Mouse (Mus musculus) lung, postnatal 0 days (tissue): ENCODE measurements around the gene Lhfpl3. TPM values are rescaled to one million over a fixed set of nuclear protein-coding genes. Genes with fewer than 3 reads are reported as not detected.

Source experiments
- ATAC-seq: fragments of 200-750 bp; cut with Nextera tagmentation; 2 replicates; pipeline ENCODE4 v1.8.0; 2017; ENCODE audit warnings: moderate library complexity
- DNase-seq: peaks from one replicate; pipeline ENCODE4 v3.0.0-alpha.2; 2016; ENCODE audit warnings: low spot score
- H3K27ac ChIP-seq: fragments of 300-500 bp; sonication (generic); 2 replicates; pipeline ENCODE4 v1.5.1; 2014; ENCODE audit warnings: antibody characterized with exemption, mild to moderate bottlenecking, low read length, mixed read lengths
- H3K27me3 ChIP-seq: fragments of 300-500 bp; sonication (generic); replicated peaks from 2 replicates; pipeline ENCODE4 v1.6.1; 2014; ENCODE audit warnings: low read length, mixed read lengths; ENCODE audit not compliant: insufficient read depth
- H3K36me3 ChIP-seq: fragments of 300-500 bp; sonication (generic); 2 replicates; pipeline ENCODE4 v1.6.1; 2014; ENCODE audit warnings: low read length, mixed read lengths; ENCODE audit not compliant: insufficient read depth
- H3K4me1 ChIP-seq: fragments of 300-500 bp; sonication (generic); 2 replicates; pipeline ENCODE4 v1.6.1; 2014; ENCODE audit warnings: antibody characterized with exemption, low read depth, low read length, mixed read lengths; ENCODE audit not compliant: insufficient read depth
- H3K4me2 ChIP-seq: fragments of 300-500 bp; sonication (generic); replicated peaks from 2 replicates; pipeline ENCODE4 v1.6.1; 2014; ENCODE audit warnings: low read depth, mild to moderate bottlenecking, low read length, moderate library complexity, mixed read lengths
- H3K4me3 ChIP-seq: fragments of 300-500 bp; sonication (generic); 2 replicates; pipeline ENCODE4 v1.5.1; 2014; ENCODE audit warnings: low read depth, low read length
- H3K9ac ChIP-seq: fragments of 300-500 bp; sonication (generic); replicated peaks from 2 replicates; pipeline ENCODE4 v1.6.1; 2014; ENCODE audit warnings: low read depth, mild to moderate bottlenecking
- H3K9me3 ChIP-seq: fragments of 300-500 bp; sonication (generic); 2 replicates; pipeline ENCODE4 v1.6.1; 2016; ENCODE audit warnings: low read length, mixed read lengths
- CTCF ChIP-seq: IDR thresholded peaks from 2 replicates; pipeline ENCODE4 v1.5.1; 2016; ENCODE audit warnings: antibody characterized with exemption, mild to moderate bottlenecking
- EP300 ChIP-seq: IDR thresholded peaks from 2 replicates; pipeline ENCODE4 v1.6.1; 2016; ENCODE audit warnings: antibody characterized with exemption, mild to moderate bottlenecking, control low read depth
- WGBS: fragments of 180-500 bp; shearing (Covaris S2); extraction: QIAGEN DNeasy Blood & Tissue Kit; methylation state at CpG from one replicate; pipeline ENCODE4 v1.1.7; 2014; 5-methylcytosine and 5-hydroxymethylcytosine counted together
- polyA plus RNA-seq: library from polyadenylated mRNA; unstranded; fragments of >200 nt; fragmentation: Nextera tagmentation; extraction: Ambion mirVana; gene quantifications from 2 replicates; pipeline ENCODE4 v1.2.1, GENCODE M21; 2015

Gene Lhfpl3
- polyA plus RNA-seq, 1 experiment from 2014 or later = 0.04 TPM

DNA sequence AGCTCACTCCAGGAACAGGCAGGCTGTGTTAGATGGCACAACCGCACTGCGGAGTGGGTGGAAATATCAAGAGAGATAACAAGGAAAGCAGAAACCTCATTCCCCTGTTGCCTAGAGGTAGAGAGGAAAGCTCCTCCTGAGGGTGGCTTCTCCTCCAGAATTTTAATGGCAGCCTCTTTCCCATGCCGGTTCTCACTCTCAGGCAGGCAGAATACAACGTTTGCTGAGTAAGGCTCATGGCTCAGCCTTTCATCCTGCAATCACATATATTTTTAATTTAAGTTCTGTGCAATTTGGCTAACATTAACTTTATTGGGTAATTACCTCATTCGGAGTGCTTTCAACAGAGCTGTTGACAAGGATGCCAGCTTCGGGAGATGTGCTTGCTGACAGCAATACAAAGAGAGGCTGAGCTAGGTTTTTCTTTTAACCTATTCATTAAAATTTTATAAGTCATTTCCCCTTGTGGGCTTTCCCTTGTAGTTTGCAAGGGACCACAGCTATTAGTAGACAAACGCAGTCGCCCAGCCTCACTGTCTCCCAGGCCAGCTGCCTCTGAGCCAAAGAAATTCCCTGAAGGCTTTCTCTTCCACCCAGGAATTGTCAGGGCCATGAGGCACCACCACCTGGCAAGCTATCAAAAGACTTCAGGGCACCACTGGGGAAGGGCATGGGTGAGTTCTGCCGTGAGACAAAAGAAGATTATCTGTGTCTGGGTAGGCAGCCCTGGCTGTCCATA lies 394.5 kb downstream of the Lhfpl3 start:
- no peaks in the 10 kb centered on the region for H3K27me3 ChIP-seq
- H3K9ac ChIP-seq = no peak overlapping the region
- WGBS = 82% methylated on average over 9 of the region's 9 CpGs
- no peaks in the 10 kb centered on the region for H3K4me1 ChIP-seq
- DNase-seq (no peak), ATAC-seq (no peak)
- no peak overlapping the region for H3K4me2 ChIP-seq
- TF ChIP-seq CTCF (no peak), EP300 (no peak)
- no peak overlapping the region for H3K4me3 ChIP-seq
- H3K27ac ChIP-seq = no peak overlapping the region
- no peaks in the 10 kb centered on the region for H3K36me3 ChIP-seq
- no peaks in the 10 kb centered on the region for H3K9me3 ChIP-seq

- no peak overlapping the region for H3K27ac ChIP-seq
Observed at GRCm38 (mm10) chr5:23153210-23153609, 407.4 kb downstream of the Lhfpl3 start.

GRCm38 (mm10) chr5:23154439-23154838 lies 408.6 kb downstream of the Lhfpl3 start:
- H3K4me3 ChIP-seq = no peak overlapping the region
- no peaks in the 10 kb centered on the region for H3K4me1 ChIP-seq
- H3K27me3 ChIP-seq = no peaks in the 10 kb centered on the region
- no peak overlapping the region for H3K4me2 ChIP-seq
- TF ChIP-seq CTCF = peak; percentile 21; the same call in 1 of the 2 replicates
- TF ChIP-seq EP300 = no peak
- 78% methylated on average over 1 of the region's 1 CpGs for WGBS
- no peak for DNase-seq
- H3K9me3 ChIP-seq = no peaks in the 10 kb centered on the region
- H3K27ac ChIP-seq = no peak overlapping the region
- ATAC-seq = no peak
- no peak overlapping the region for H3K9ac ChIP-seq
- no peaks in the 10 kb centered on the region for H3K36me3 ChIP-seq

More at GRCm38 (mm10) chr5:23153210-23153609, 407.4 kb downstream of the Lhfpl3 start:
- Histone ChIP-seq H3K4me1 (no peaks in the 10 kb centered on the region), H3K9ac (no peak overlapping the region), H3K4me2 (no peak overlapping the region), H3K4me3 (no peak overlapping the region), H3K9me3 (no peaks in the 10 kb centered on the region), H3K27me3 (no peaks in the 10 kb centered on the region), H3K36me3 (no peaks in the 10 kb centered on the region)
- WGBS = 65% methylated on average over 4 of the region's 4 CpGs
- DNase-seq (no peak), ATAC-seq (no peak)
- no peak for TF ChIP-seq CTCF
- no peak for TF ChIP-seq EP300

GRCm38 (mm10) chr5:23165947-23166350 lies 420.1 kb downstream of the Lhfpl3 start:
- Histone ChIP-seq H3K4me2 (no peak overlapping the region), H3K36me3 (no peaks in the 10 kb centered on the region), H3K27ac (no peak overlapping the region), H3K9me3 (no peaks in the 10 kb centered on the region), H3K9ac (no peak overlapping the region), H3K4me1 (no peaks in the 10 kb centered on the region), H3K4me3 (no peak overlapping the region), H3K27me3 (no peaks in the 10 kb centered on the region)
- TF ChIP-seq CTCF = no peak
- TF ChIP-seq EP300 = no peak
- ATAC-seq (no peak), DNase-seq (no peak)
- WGBS = 19% methylated on average over 6 of the region's 6 CpGs

GRCm38 (mm10) chr5:23166658-23167057 lies 420.8 kb downstream of the Lhfpl3 start:
- H3K36me3 ChIP-seq = no peaks in the 10 kb centered on the region
- H3K9ac ChIP-seq = no peak overlapping the region
- no peaks in the 10 kb centered on the region for H3K4me1 ChIP-seq
- ATAC-seq (no peak), DNase-seq (no peak)
- WGBS = 92% methylated on average over 1 of the region's 1 CpGs
- TF ChIP-seq EP300 (no peak), CTCF (no peak)
- H3K27ac ChIP-seq = no peak overlapping the region
- H3K4me3 ChIP-seq = no peak overlapping the region
- H3K9me3 ChIP-seq = no peaks in the 10 kb centered on the region
- no peaks in the 10 kb centered on the region for H3K27me3 ChIP-seq
- no peak overlapping the region for H3K4me2 ChIP-seq

DNA sequence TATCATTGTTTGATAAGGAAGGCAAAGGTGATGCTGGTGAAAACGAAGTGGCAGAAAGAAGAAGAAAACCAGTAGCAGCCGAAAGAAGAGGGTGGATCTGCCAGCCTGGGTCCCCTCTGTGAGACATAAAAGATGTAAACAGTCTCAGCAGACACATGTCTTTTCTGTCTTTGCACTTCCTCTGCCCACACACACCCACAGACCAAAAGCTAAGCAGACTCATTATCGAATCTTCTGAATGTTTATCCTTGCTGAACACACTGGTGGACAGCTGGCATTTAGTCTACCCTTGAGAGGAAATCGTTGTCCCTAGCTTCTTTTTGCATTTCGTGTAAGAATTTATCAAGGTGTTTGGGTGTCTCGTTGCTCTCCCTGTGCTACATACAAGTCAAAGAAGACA lies 443.8 kb downstream of the Lhfpl3 start:
- H3K4me1 ChIP-seq = no peaks in the 10 kb centered on the region
- 46% methylated on average over 6 of the region's 6 CpGs for WGBS
- no peak overlapping the region for H3K27ac ChIP-seq
- H3K36me3 ChIP-seq = no peaks in the 10 kb centered on the region
- H3K4me2 ChIP-seq = no peak overlapping the region
- no peak for ATAC-seq
- no peak overlapping the region for H3K4me3 ChIP-seq
- no peaks in the 10 kb centered on the region for H3K9me3 ChIP-seq
- TF ChIP-seq CTCF (no peak), EP300 (no peak)
- no peaks in the 10 kb centered on the region for H3K27me3 ChIP-seq
- no peak overlapping the region for H3K9ac ChIP-seq
- DNase-seq = no peak

- Histone ChIP-seq H3K4me2 (no peak overlapping the region), H3K36me3 (no peaks in the 10 kb centered on the region), H3K27ac (no peak overlapping the region), H3K9ac (no peak overlapping the region), H3K4me1 (no peaks in the 10 kb centered on the region), H3K4me3 (no peak overlapping the region), H3K9me3 (no peaks in the 10 kb centered on the region), H3K27me3 (no peaks in the 10 kb centered on the region)
- ATAC-seq (no peak), DNase-seq (no peak)
- TF ChIP-seq CTCF (no peak), EP300 (no peak)
- 81% methylated on average over 4 of the region's 4 CpGs for WGBS
Observed at GRCm38 (mm10) chr5:23196879-23197278, 451.0 kb downstream of the Lhfpl3 start.
